Mouse (Mus musculus): ENCODE data around the gene Mast4. TPM values are rescaled to one million over a fixed set of nuclear protein-coding genes. Genes with fewer than 3 reads are reported as not detected.
A peak's percentile ranks its signal among the peaks of the same experiment; 100 is the strongest.

The Mast4 gene
- polyA plus RNA-seq, 1 experiment from 2014 or later, result 41.1 TPM

DNA sequence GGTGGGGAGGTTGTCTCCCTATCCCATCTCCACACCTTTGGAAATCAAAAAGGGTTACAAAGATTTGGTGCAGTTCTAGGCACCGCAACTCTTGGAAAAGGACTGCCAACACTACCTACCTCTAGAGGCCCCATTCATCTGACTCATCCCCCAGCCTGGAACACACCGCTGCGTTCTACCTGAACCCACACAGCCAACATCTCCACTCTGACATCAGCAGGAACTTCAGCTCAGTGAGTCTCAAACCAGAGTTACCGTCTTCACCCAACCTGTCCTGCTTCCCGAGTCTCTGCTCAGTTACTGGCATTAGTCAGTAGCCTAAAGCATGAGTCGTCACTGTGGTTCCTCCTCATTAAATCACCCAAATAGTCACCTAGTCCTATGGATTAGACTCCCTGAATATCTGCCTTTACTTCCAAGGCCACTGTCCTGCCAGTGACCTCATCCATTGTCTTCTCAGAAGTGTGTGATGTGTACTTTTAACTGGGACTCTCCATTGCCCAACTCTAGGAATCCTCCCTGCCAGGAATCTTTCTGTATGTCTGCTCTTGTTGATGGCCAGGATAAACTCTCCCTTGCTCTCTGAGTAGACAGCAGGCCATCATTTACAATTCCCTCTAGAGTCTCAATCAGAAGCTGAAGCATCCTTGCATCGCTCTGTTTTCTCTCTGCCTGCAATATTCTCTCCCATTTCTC lies 453.8 kb downstream of the Mast4 start:
- 97% methylated on average over 7 of the region's 7 CpGs for WGBS
- no peaks in the 10 kb centered on the region for H3K36me3 ChIP-seq (replicated peaks)
- H3K9ac ChIP-seq, result no peak overlapping the region
- ATAC-seq (replicated peaks), result no peak
- H3K9me3 ChIP-seq, result no peaks in the 10 kb centered on the region
- H3K27me3 ChIP-seq (replicated peaks), result no peaks in the 10 kb centered on the region
- no peak overlapping the region for H3K4me3 ChIP-seq
- H3K27ac ChIP-seq, result no peak overlapping the region
- H3K4me2 ChIP-seq, result no peak overlapping the region
- H3K4me1 ChIP-seq, result peaks cover 7% of the 10 kb centered on the region; the same call in 1 of the 2 replicates

DNA sequence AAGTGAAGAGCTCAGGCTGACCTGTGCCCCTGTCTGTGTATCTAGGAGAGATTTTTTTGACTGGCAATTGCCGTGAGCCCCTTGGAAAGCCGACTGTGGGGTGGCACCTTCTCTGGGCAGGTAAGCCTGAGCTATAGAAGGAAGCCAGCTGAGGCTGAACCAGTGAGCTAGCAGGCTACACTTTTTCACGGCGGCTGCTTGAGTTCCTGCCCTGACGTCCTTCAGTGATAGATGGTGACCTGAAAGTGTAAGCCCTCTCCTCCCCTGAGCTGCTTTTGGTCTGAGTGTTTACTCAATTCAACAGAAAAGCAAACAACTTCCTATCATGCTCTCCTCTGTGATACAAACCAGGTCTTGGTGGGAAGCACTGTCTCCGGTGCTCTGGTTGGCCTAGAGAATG lies 455.7 kb downstream of the Mast4 start:
- peaks cover 15% of the 10 kb centered on the region for H3K4me1 ChIP-seq
- H3K4me3 ChIP-seq, result no peak overlapping the region
- H3K4me2 ChIP-seq, result no peak overlapping the region
- H3K27ac ChIP-seq, result no peak overlapping the region
- H3K27me3 ChIP-seq (replicated peaks), result no peaks in the 10 kb centered on the region
- H3K9me3 ChIP-seq, result no peaks in the 10 kb centered on the region
- WGBS, result 76% methylated on average over 6 of the region's 6 CpGs
- no peak overlapping the region for H3K9ac ChIP-seq
- ATAC-seq (replicated peaks), result no peak
- no peaks in the 10 kb centered on the region for H3K36me3 ChIP-seq (replicated peaks)

DNA sequence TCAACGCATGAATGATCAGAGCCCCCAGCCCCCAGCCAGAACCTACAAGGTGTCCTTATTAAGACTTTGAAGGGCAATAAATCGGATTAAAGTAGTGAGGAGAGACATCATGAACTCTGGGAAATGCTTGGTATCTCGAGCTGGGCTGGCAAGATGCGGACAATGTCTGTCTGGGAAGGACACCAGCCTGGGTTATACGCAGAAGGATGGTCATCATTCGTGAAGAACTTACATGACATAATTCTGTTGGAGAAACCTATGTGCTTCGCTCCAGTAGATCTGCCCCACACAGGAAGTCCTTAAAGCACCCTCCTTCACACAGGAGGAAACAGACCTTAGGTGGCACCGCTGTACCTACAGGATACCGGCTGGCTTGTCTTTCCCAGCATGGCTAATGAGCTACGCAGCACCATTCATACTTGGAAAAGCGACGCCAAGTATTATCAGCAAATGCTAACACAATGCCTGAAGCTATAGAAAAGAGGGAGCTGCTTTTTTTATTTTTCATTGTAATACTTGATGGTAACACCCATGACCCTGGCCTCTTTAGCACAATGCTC lies 456.5 kb downstream of the Mast4 start:
- 57% methylated on average over 12 of the region's 12 CpGs for WGBS
- no peak overlapping the region for H3K4me2 ChIP-seq
- no peak overlapping the region for H3K9ac ChIP-seq
- H3K27ac ChIP-seq, result no peak overlapping the region
- ATAC-seq (replicated peaks), result no peak
- no peaks in the 10 kb centered on the region for H3K27me3 ChIP-seq (replicated peaks)
- no peaks in the 10 kb centered on the region for H3K36me3 ChIP-seq (replicated peaks)
- no peaks in the 10 kb centered on the region for H3K9me3 ChIP-seq
- H3K4me1 ChIP-seq, result peaks cover 15% of the 10 kb centered on the region
- no peak overlapping the region for H3K4me3 ChIP-seq

DNA sequence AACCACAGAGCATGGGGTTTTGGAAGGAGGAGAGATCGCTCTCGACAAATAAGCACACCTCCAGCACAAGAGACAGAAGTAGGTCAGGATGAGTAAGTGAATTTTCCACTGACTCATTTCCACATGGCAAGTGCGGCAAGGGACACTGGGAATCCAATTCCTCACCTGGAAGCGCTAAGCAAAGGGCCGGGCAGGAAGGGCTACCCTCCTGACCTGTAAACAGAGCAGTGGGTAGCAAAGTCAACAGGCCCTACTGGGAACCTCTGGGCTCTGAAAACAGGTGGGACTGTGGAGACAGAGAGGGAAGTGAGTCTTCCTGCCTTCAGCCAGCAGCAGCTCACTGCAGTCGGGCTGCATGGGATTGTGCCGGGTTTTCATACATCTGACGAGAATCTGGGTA lies 457.1 kb downstream of the Mast4 start:
- no peaks in the 10 kb centered on the region for H3K36me3 ChIP-seq (replicated peaks)
- 0 out of 2 replicates have a peak, but pooled peaks have one; percentile 22 for ATAC-seq (replicated peaks)
- H3K4me1 ChIP-seq, result peaks cover 15% of the 10 kb centered on the region
- H3K9ac ChIP-seq, result no peak overlapping the region
- H3K4me3 ChIP-seq, result no peak overlapping the region
- H3K27ac ChIP-seq, result no peak overlapping the region
- H3K9me3 ChIP-seq, result no peaks in the 10 kb centered on the region
- no peak overlapping the region for H3K4me2 ChIP-seq
- no peaks in the 10 kb centered on the region for H3K27me3 ChIP-seq (replicated peaks)
- WGBS, result 70% methylated on average over 8 of the region's 8 CpGs

GRCm38 (mm10) chr13:102875520-102875919 lies 458.8 kb downstream of the Mast4 start:
- H3K27me3 ChIP-seq (replicated peaks), result no peaks in the 10 kb centered on the region
- ATAC-seq (replicated peaks), result no peak
- 60% methylated on average over 8 of the region's 8 CpGs for WGBS
- H3K4me3 ChIP-seq, result no peak overlapping the region
- no peak overlapping the region for H3K9ac ChIP-seq
- no peaks in the 10 kb centered on the region for H3K36me3 ChIP-seq (replicated peaks)
- H3K4me1 ChIP-seq, result peaks cover 15% of the 10 kb centered on the region
- H3K9me3 ChIP-seq, result no peaks in the 10 kb centered on the region
- no peak overlapping the region for H3K4me2 ChIP-seq
- no peak overlapping the region for H3K27ac ChIP-seq

DNA sequence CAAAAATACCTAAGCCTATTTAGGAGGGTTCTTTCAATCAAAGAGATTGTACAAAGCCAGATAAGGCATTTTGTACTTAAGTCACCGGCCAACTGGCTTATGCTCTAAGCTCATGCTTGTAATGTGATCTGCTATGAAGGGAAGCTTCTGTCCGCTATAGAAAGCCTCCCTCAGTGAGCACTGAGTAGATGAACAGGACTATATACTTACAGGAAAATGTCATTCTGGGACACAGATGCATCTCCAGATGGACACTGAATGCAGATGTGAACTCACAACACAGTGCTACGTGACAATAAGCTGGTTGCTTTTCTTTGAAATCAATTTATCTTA lies 459.2 kb downstream of the Mast4 start:
- Histone ChIP-seq H3K9me3 (no peaks in the 10 kb centered on the region), H3K4me2 (no peak overlapping the region), H3K9ac (no peak overlapping the region), H3K27me3 (replicated peaks) (no peaks in the 10 kb centered on the region), H3K27ac (no peak overlapping the region), H3K4me3 (no peak overlapping the region), H3K4me1 (peaks cover 15% of the 10 kb centered on the region), H3K36me3 (replicated peaks) (no peaks in the 10 kb centered on the region)
- no peak for ATAC-seq (replicated peaks)
- 49% methylated on average over 3 of the region's 3 CpGs for WGBS

DNA sequence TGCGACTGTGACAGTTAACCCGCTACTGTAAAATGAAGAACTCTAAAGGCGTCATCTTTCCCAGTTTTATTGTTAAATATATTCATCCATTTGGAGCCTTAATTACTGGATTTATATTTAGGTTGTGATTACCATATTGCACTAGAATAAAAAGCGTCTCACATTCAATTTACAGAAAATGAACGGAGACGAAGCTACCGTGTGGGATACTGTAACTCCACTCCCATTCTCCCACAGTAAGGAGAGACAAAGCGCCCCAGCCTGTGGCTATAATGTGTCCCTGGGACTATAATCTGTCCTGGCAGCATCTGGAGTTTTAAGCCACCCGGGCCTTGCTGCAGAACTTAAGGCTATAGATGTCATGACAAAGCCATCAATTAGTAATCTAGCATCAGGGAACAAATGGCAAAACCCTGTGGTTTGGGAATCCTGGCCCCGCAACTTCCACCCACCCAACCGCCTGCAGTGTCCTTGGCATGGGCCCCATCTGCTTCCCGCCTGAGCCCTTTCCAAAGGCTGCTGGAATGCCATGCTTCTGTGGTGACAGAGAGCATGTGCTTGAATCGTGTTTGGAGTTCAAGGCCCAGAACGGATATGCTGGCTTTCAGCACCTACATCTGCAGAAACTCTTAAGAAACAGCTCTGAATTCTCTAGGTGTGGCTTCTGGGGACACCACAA lies 459.7 kb downstream of the Mast4 start:
- no peak for ATAC-seq (replicated peaks)

GRCm38 (mm10) chr13:102873412-102874016 lies 460.8 kb downstream of the Mast4 start:
- ATAC-seq (replicated peaks), result no peak
- H3K4me3 ChIP-seq, result no peak overlapping the region
- H3K27me3 ChIP-seq (replicated peaks), result no peaks in the 10 kb centered on the region
- H3K9me3 ChIP-seq, result no peaks in the 10 kb centered on the region
- H3K9ac ChIP-seq, result no peak overlapping the region
- H3K4me2 ChIP-seq, result no peak overlapping the region
- 95% methylated on average over 5 of the region's 5 CpGs for WGBS
- no peaks in the 10 kb centered on the region for H3K36me3 ChIP-seq (replicated peaks)
- no peak overlapping the region for H3K27ac ChIP-seq
- H3K4me1 ChIP-seq, result peaks cover 15% of the 10 kb centered on the region

More for the DNA sequence above, 459.7 kb downstream of the Mast4 start:
- no peaks in the 10 kb centered on the region for H3K36me3 ChIP-seq (replicated peaks)
- no peak overlapping the region for H3K27ac ChIP-seq
- H3K9me3 ChIP-seq, result no peaks in the 10 kb centered on the region
- H3K4me1 ChIP-seq, result peaks cover 15% of the 10 kb centered on the region
- H3K9ac ChIP-seq, result no peak overlapping the region
- WGBS, result 64% methylated on average over 14 of the region's 14 CpGs
- no peak overlapping the region for H3K4me2 ChIP-seq
- no peak overlapping the region for H3K4me3 ChIP-seq
- H3K27me3 ChIP-seq (replicated peaks), result no peaks in the 10 kb centered on the region

- Histone ChIP-seq H3K27me3 (replicated peaks) (no peaks in the 10 kb centered on the region), H3K36me3 (replicated peaks) (no peaks in the 10 kb centered on the region), H3K9me3 (no peaks in the 10 kb centered on the region; the same call in 1 of the 2 replicates), H3K4me2 (no peak overlapping the region), H3K4me3 (no peak overlapping the region), H3K9ac (no peak overlapping the region), H3K4me1 (peaks cover 9% of the 10 kb centered on the region), H3K27ac (no peak overlapping the region)
- WGBS, result 63% methylated on average over 11 of the region's 11 CpGs
- no peak for ATAC-seq (replicated peaks)
These were observed 462.8 kb downstream of the Mast4 start for GRCm38 (mm10) chr13:102871380-102872104.

- Histone ChIP-seq H3K36me3 (replicated peaks) (no peaks in the 10 kb centered on the region), H3K9me3 (no peaks in the 10 kb centered on the region; the same call in 1 of the 2 replicates), H3K27me3 (replicated peaks) (no peaks in the 10 kb centered on the region), H3K4me1 (peaks cover 6% of the 10 kb centered on the region), H3K27ac (no peak overlapping the region), H3K4me3 (no peak overlapping the region), H3K4me2 (no peak overlapping the region), H3K9ac (no peak overlapping the region)
- WGBS, result 71% methylated on average over 4 of the region's 4 CpGs
- ATAC-seq (replicated peaks), result no peak
These were observed 464.8 kb downstream of the Mast4 start for GRCm38 (mm10) chr13:102869541-102869940.

- H3K9ac ChIP-seq, result no peak overlapping the region
- no peak for ATAC-seq (replicated peaks)
- H3K36me3 ChIP-seq (replicated peaks), result no peaks in the 10 kb centered on the region
- H3K4me2 ChIP-seq, result no peak overlapping the region
- H3K4me1 ChIP-seq, result peaks cover 6% of the 10 kb centered on the region
- no peak overlapping the region for H3K4me3 ChIP-seq
- H3K27ac ChIP-seq, result no peak overlapping the region
- no peaks in the 10 kb centered on the region; the same call in 1 of the 2 replicates for H3K9me3 ChIP-seq
- no peaks in the 10 kb centered on the region for H3K27me3 ChIP-seq (replicated peaks)
These were observed 467.5 kb downstream of the Mast4 start for GRCm38 (mm10) chr13:102866816-102867215.
